25 mouse cellular contexts compared by ENCODE assay signal in genomic region chr11:66177781-66178180, GRCm38 (mm10). TPM values are rescaled to one million over a fixed set of nuclear protein-coding genes. Genes with fewer than 3 reads are reported as not detected.
DNase-seq lines count a peak whose midpoint lies in the region; ATAC-seq and TF ChIP-seq lines count a peak whose summit lies in the region.
"Had no signal": no experiment of that assay in that cellular context is flagged by ENCODE, and none has a peak within 500 bp of the region (broad histone marks: within the 10 kb centered on the region; RNA-seq: fewer than 3 reads in every experiment).

No protein-coding gene starts in this region.

- no peak for TF ChIP-seq POLR2A in brain, embryonic 14.5 days (IDR thresholded peaks at IDR 0.05; ENCODE audit: borderline replicate concordance, extremely low read depth, insufficient read depth, insufficient read length, poor library complexity, severe bottlenecking)

- H3K36me3 ChIP-seq in forebrain, postnatal 0 days (ENCODE audit: insufficient read depth), result no peaks in the 10 kb centered on the region
- H3K36me3 ChIP-seq in forebrain, embryonic 16.5 days (ENCODE audit: control insufficient read depth, insufficient read depth), result no peaks in the 10 kb centered on the region
- H3K36me3 ChIP-seq: embryonic facial prominence, embryonic 13.5 days; embryonic facial prominence, embryonic 15.5 days; forebrain, embryonic 10.5 days; forebrain, embryonic 12.5 days had no signal

- H3K27me3 ChIP-seq in forebrain, postnatal 0 days (ENCODE audit: insufficient read depth, low read length), result no peaks in the 10 kb centered on the region
- no peaks in the 10 kb centered on the region for H3K27me3 ChIP-seq in forebrain, embryonic 16.5 days (replicated peaks; ENCODE audit: control insufficient read depth, insufficient read depth, low read length)
- H3K27me3 ChIP-seq: embryonic facial prominence, embryonic 13.5 days; embryonic facial prominence, embryonic 15.5 days; forebrain, embryonic 12.5 days had no signal

- no peaks in the 10 kb centered on the region for H3K4me1 ChIP-seq in forebrain, postnatal 0 days (ENCODE audit: insufficient read depth)
- H3K4me1 ChIP-seq in forebrain, embryonic 16.5 days (replicated peaks; ENCODE audit: control insufficient read depth, insufficient read depth, low read length), result no peaks in the 10 kb centered on the region
- H3K4me1 ChIP-seq: embryonic facial prominence, embryonic 13.5 days; embryonic facial prominence, embryonic 15.5 days; forebrain, embryonic 10.5 days; forebrain, embryonic 12.5 days had no signal

- ATAC-seq in forebrain, postnatal 0 days, result no peak
- no peak for ATAC-seq in forebrain, embryonic 16.5 days

- no peak overlapping the region for H3K4me2 ChIP-seq in forebrain, postnatal 0 days (ENCODE audit: low read depth)
- H3K4me2 ChIP-seq in forebrain, embryonic 16.5 days (ENCODE audit: low read length), result no peak overlapping the region
- H3K4me2 ChIP-seq: embryonic facial prominence, embryonic 13.5 days; embryonic facial prominence, embryonic 15.5 days; forebrain, embryonic 12.5 days had no signal

- peak; percentile 10 for DNase-seq in forebrain, postnatal 0 days
- peak in 1 of 2 experiments; percentile 58 for DNase-seq in layer of hippocampus, adult 2 months (ENCODE audit: low spot score in 2 of 2)
- no peak for DNase-seq in layer of hippocampus, postnatal 25 days (ENCODE audit: extremely low spot score in 1 of 2, low spot score in 1 of 2)
- DNase-seq in layer of hippocampus, adult 9-11 months, result peak; percentile 8
- no peak for DNase-seq in layer of hippocampus, adult 8-10 months (ENCODE audit: low spot score in 2 of 2)
- DNase-seq in brain, embryonic 14.5 days (ENCODE audit: low read depth), result peak; percentile 9
- DNase-seq in testis, postnatal 14 days (ENCODE audit: low spot score), result no peak
- DNase-seq: adrenal gland, adult 2 months; adrenal gland, postnatal 10 days; adrenal gland, postnatal 25 days; cerebellum, adult 11 months; cerebellum, adult 18-20 months; cerebellum, adult 8-10 months; cerebellum, adult 9-11 months; cerebellum, postnatal 14 days; cerebellum, postnatal 36 days; embryo, embryonic 11 days had no signal

- WGBS in forebrain, postnatal 0 days, result 55% methylated on average over 2 of the region's 2 CpGs
- WGBS in forebrain, embryonic 16.5 days, result 56% methylated on average over 2 of the region's 2 CpGs

- TF ChIP-seq CTCF in forebrain, postnatal 0 days (IDR thresholded peaks at IDR 0.05; ENCODE audit: low read depth), result no peak
- no peak for TF ChIP-seq CTCF in layer of hippocampus, adult 2 months (conservative IDR thresholded peaks at IDR 0.05)
- TF ChIP-seq CTCF in brain, embryonic 14.5 days (IDR thresholded peaks at IDR 0.05; ENCODE audit: borderline replicate concordance, extremely low read depth, insufficient read depth, insufficient read length), result no peak

- no peaks in the 10 kb centered on the region for H3K9me3 ChIP-seq in forebrain, postnatal 0 days (ENCODE audit: low read length)
- H3K9me3 ChIP-seq in forebrain, embryonic 16.5 days (ENCODE audit: control insufficient read depth, low read length), result peaks cover 2% of the 10 kb centered on the region; the same call in 1 of the 2 replicates
- H3K9me3 ChIP-seq: embryonic facial prominence, embryonic 15.5 days; forebrain, embryonic 12.5 days had no signal

- H3K4me3 ChIP-seq in forebrain, postnatal 0 days (ENCODE audit: low read depth, low read length), result no peak overlapping the region
- no peak overlapping the region for H3K4me3 ChIP-seq in forebrain, embryonic 16.5 days (replicated peaks; ENCODE audit: low read length)
- no peak overlapping the region for H3K4me3 ChIP-seq in layer of hippocampus, adult 2 months
- H3K4me3 ChIP-seq: embryonic facial prominence, embryonic 13.5 days; embryonic facial prominence, embryonic 15.5 days; erythroblast, embryonic 14.5 days; forebrain, embryonic 10.5 days; forebrain, embryonic 12.5 days had no signal

- H3K27ac ChIP-seq in forebrain, postnatal 0 days (ENCODE audit: low read depth, low read length), result no peak overlapping the region
- no peak overlapping the region for H3K27ac ChIP-seq in forebrain, embryonic 16.5 days (ENCODE audit: low read length)
- H3K27ac ChIP-seq in layer of hippocampus, adult 2 months, result peak overlapping the region; percentile 74
- H3K27ac ChIP-seq: embryonic facial prominence, embryonic 13.5 days; embryonic facial prominence, embryonic 15.5 days; forebrain, embryonic 10.5 days; forebrain, embryonic 12.5 days had no signal

- H3K9ac ChIP-seq in forebrain, postnatal 0 days, result no peak overlapping the region
- H3K9ac ChIP-seq in forebrain, embryonic 16.5 days (replicated peaks; ENCODE audit: low read depth, low read length), result no peak overlapping the region
- H3K9ac ChIP-seq: embryonic facial prominence, embryonic 13.5 days; embryonic facial prominence, embryonic 15.5 days; forebrain, embryonic 12.5 days had no signal

RNA-seq across cellular contexts. Expression of gene Dnah9, which starts 9.4 kb away (rescaled TPM):
- total RNA-seq in forebrain, postnatal 0 days (2014; rRNA removed), result 4.0 and 4.8 TPM in 2 replicates
- 1.7 and 2.3 TPM in 2 replicates for polyA plus RNA-seq in forebrain, postnatal 0 days (2015; fragmentation: Nextera tagmentation; extraction: Ambion mirVana)
- polyA plus RNA-seq in forebrain, embryonic 16.5 days (2015; fragmentation: Nextera tagmentation; extraction: Ambion mirVana), result 1.1 and 1.7 TPM in 2 replicates
- total RNA-seq in layer of hippocampus, adult 2 months (2021), result 10 to 100 TPM; 18.7 to 19.9 TPM
- total RNA-seq in layer of hippocampus, postnatal 25 days (2021), result 10 to 100 TPM; 12.1 to 18.9 TPM
- total RNA-seq in layer of hippocampus, adult 8-10 months (2022), result 10 to 100 TPM; 14.4 to 16.8 (median 15.7) TPM
- polyA plus RNA-seq in brain, embryonic 14.5 days (2012; rRNA removed), result 1.8 and 3.1 TPM in 2 replicates
- total RNA-seq: adrenal gland, adult 2 months; adrenal gland, postnatal 25 days; common myeloid progenitor, adult 5-6 weeks; MEL had no signal
- polyA plus RNA-seq: adrenal gland, adult 2 months; erythroblast, embryonic 14.5 days had no signal

Comparison
In these comparisons a context has a peak if more than half of its experiments do, and no peak if none do; other contexts are left out.
1. DNase-seq: peak in forebrain, postnatal 0 days (single experiment), layer of hippocampus, adult 9-11 months (single experiment) and brain, embryonic 14.5 days (single experiment); none in layer of hippocampus, postnatal 25 days (0 of 2), layer of hippocampus, adult 8-10 months (0 of 2) and testis, postnatal 14 days (single experiment).